Mouse (Mus musculus) kidney, adult 2 months (tissue): Measurements from ENCODE around the gene Wdhd1. TPM values are rescaled to one million over a fixed set of nuclear protein-coding genes. Genes with fewer than 3 reads are reported as not detected.

Experiments used
- DNase-seq: peaks from one replicate; pipeline ENCODE4 v3.0.0; 2021
- H3K27ac ChIP-seq: fragments of 200-500 bp; 2 replicates; pipeline ENCODE4 v1.5.1; 2012; ENCODE audit warnings: low read depth, low read length, control low read depth, inconsistent platforms; ENCODE audit not compliant: insufficient read depth
- H3K27me3 ChIP-seq: fragments of 200-500 bp; replicated peaks from 2 replicates; pipeline ENCODE4 v1.6.1; 2012; ENCODE audit warnings: mild to moderate bottlenecking, moderate library complexity, low read length, inconsistent platforms; ENCODE audit not compliant: control insufficient read depth, insufficient read depth
- H3K36me3 ChIP-seq: fragments of 200-500 bp; 2 replicates; pipeline ENCODE4 v1.6.1; 2012; ENCODE audit warnings: mild to moderate bottlenecking, moderate library complexity, low read length, inconsistent platforms; ENCODE audit not compliant: control insufficient read depth, insufficient read depth
- H3K4me1 ChIP-seq: fragments of 200-500 bp; 2 replicates; pipeline ENCODE4 v1.6.1; 2011; ENCODE audit warnings: low read length; ENCODE audit not compliant: control insufficient read depth, insufficient read depth
- H3K4me3 ChIP-seq: fragments of 200-500 bp; 2 replicates; pipeline ENCODE4 v1.5.1; 2011; ENCODE audit warnings: mild to moderate bottlenecking, low read depth, low read length, control low read depth; ENCODE audit not compliant: insufficient read depth
- CTCF ChIP-seq: fragments of 200-500 bp; conservative IDR thresholded peaks from 2 replicates; pipeline ENCODE4 v1.5.1; 2011; ENCODE audit warnings: low read depth, mild to moderate bottlenecking, control low read depth, low read length, moderate library complexity, mixed read lengths; ENCODE audit not compliant: insufficient read depth, insufficient read length
- POLR2A ChIP-seq: fragments of 200-500 bp; IDR thresholded peaks from one replicate; pipeline ENCODE4 v1.6.1; 2011; ENCODE audit warnings: low read depth, low read length, control low read depth
- WGBS: fragments of 180-500 bp; shearing (Covaris S2); methylation state at CpG from one replicate; pipeline ENCODE4 v1.1.7; 2018; 5-methylcytosine and 5-hydroxymethylcytosine counted together
- polyA plus RNA-seq: library from polyadenylated mRNA; depleted of rRNA; stranded (reverse); fragments of >200 nt; gene quantifications from 2 replicates; pipeline ENCODE4 v1.2.3, GENCODE M21; 2012

Wdhd1 gene
- polyA plus RNA-seq, 1 experiment, result 0.48 TPM

GRCm38 (mm10) chr14:47249839-47250238 is 26.8 kb downstream of the Wdhd1 start:
- TF ChIP-seq POLR2A (no peak), CTCF (no peak; the same call in 1 of the 2 replicates)
- H3K36me3 ChIP-seq, result no peaks in the 10 kb centered on the region
- 74% methylated on average over 6 of the region's 6 CpGs for WGBS
- no peak for DNase-seq
- H3K4me3 ChIP-seq, result no peak overlapping the region
- H3K4me1 ChIP-seq, result no peaks in the 10 kb centered on the region
- H3K27ac ChIP-seq, result no peak overlapping the region
- no peaks in the 10 kb centered on the region for H3K27me3 ChIP-seq

DNA sequence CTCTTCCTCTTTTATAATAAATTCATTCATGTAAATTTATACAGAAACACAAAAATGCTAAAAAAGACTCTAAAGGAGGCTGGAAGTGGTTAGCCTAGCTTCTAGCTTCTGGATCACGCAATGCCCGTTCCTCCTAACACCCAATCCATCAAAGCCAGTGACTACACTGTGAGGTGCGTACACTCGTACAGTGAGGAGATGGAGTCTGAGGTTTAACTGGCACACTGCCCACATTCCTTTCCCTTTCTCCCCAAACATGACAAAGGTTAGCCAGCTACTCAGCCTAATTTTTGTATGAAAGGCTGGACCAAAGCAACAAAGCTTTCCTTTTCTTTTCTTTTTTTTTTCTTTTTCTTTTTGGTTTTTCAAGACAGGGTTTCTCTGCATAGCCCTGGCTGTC is 33.9 kb downstream of the Wdhd1 start:
- DNase-seq, result peak; percentile 27
- no peaks in the 10 kb centered on the region for H3K36me3 ChIP-seq
- H3K4me1 ChIP-seq, result no peaks in the 10 kb centered on the region
- H3K4me3 ChIP-seq, result no peak overlapping the region
- H3K27me3 ChIP-seq, result no peaks in the 10 kb centered on the region
- WGBS, result 39% methylated on average over 4 of the region's 4 CpGs
- H3K27ac ChIP-seq, result no peak overlapping the region
- no peak for TF ChIP-seq POLR2A
- no peak for TF ChIP-seq CTCF

DNA sequence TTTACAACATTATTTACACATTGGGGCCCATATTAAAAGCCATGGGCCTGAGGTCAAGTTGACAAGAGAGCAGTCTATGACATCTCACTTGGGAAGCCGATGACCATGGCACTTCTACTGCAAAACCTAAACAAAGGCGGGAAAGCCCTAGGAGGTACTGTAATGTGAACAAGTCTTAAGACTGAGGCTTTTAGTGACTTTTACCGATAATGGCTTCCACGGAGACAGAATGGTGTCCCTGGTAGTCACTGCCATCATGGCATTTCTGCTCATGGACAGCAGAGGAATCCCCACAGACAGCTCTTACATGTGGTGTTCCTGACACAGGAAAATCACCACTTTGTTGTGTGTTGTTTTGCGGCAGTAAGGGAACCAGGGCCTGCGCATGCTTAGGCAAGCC is 35.6 kb downstream of the Wdhd1 start:
- Histone ChIP-seq H3K27ac (no peak overlapping the region), H3K36me3 (no peaks in the 10 kb centered on the region), H3K27me3 (no peaks in the 10 kb centered on the region), H3K4me1 (no peaks in the 10 kb centered on the region), H3K4me3 (no peak overlapping the region)
- TF ChIP-seq POLR2A, result no peak
- TF ChIP-seq CTCF, result no peak
- DNase-seq, result no peak
- 96% methylated on average over 6 of the region's 6 CpGs for WGBS

- Histone ChIP-seq H3K4me1 (no peaks in the 10 kb centered on the region), H3K27me3 (no peaks in the 10 kb centered on the region), H3K4me3 (no peak overlapping the region), H3K36me3 (no peaks in the 10 kb centered on the region), H3K27ac (no peak overlapping the region)
- WGBS, result 89% methylated on average over 1 of the region's 1 CpGs
- no peak for DNase-seq
- TF ChIP-seq POLR2A (no peak), CTCF (no peak)
Observed at GRCm38 (mm10) chr14:47240600-47240999, 36.1 kb downstream of the Wdhd1 start.

GRCm38 (mm10) chr14:47237286-47237685 is 39.4 kb downstream of the Wdhd1 start:
- no peak overlapping the region for H3K4me3 ChIP-seq
- H3K36me3 ChIP-seq, result no peaks in the 10 kb centered on the region
- 83% methylated on average over 4 of the region's 4 CpGs for WGBS
- H3K27ac ChIP-seq, result no peak overlapping the region
- H3K4me1 ChIP-seq, result no peaks in the 10 kb centered on the region
- DNase-seq, result no peak
- H3K27me3 ChIP-seq, result no peaks in the 10 kb centered on the region
- TF ChIP-seq CTCF (no peak), POLR2A (no peak)

DNA sequence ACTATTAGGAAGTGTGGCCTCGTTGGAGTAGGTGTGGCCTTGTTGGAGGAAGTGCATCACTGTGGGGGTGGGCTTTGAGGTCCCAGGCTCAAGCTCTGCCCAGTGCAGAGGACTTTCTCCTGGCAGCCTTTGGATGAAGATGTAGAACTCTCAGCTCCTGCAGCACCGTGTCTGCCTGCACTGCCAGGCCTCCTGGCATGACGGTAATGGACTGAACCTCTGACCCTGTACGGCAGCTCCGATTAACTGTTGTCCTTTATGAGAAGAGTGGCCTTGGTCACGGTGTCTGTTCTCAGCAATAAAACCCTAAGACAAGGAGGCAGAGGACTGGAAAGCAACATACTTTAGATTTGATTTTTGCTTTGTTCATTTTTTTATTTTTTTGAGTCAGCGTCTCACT is 40.2 kb downstream of the Wdhd1 start:
- H3K27me3 ChIP-seq, result no peaks in the 10 kb centered on the region
- no peaks in the 10 kb centered on the region for H3K4me1 ChIP-seq
- H3K4me3 ChIP-seq, result no peak overlapping the region
- no peaks in the 10 kb centered on the region for H3K36me3 ChIP-seq
- whole genome bisulfite sequencing, result 87% methylated on average over 7 of the region's 7 CpGs
- DNase-seq, result no peak
- TF ChIP-seq CTCF (no peak), POLR2A (no peak)
- no peak overlapping the region for H3K27ac ChIP-seq

- no peaks in the 10 kb centered on the region; the same call in 1 of the 2 replicates for H3K27me3 ChIP-seq
- no peak for DNase-seq
- WGBS, result 82% methylated on average over 5 of the region's 5 CpGs
- TF ChIP-seq POLR2A, result no peak
- no peak for TF ChIP-seq CTCF
- no peak overlapping the region for H3K27ac ChIP-seq
- H3K36me3 ChIP-seq, result no peaks in the 10 kb centered on the region
- no peaks in the 10 kb centered on the region for H3K4me1 ChIP-seq
- H3K4me3 ChIP-seq, result no peak overlapping the region
Observed at GRCm38 (mm10) chr14:47234526-47235250, 42.0 kb downstream of the Wdhd1 start.

- no peaks in the 10 kb centered on the region for H3K4me1 ChIP-seq
- 92% methylated on average over 3 of the region's 3 CpGs for WGBS
- no peaks in the 10 kb centered on the region for H3K36me3 ChIP-seq
- no peaks in the 10 kb centered on the region; the same call in 1 of the 2 replicates for H3K27me3 ChIP-seq
- TF ChIP-seq CTCF (no peak), POLR2A (no peak)
- DNase-seq, result no peak
- H3K4me3 ChIP-seq, result no peak overlapping the region
- H3K27ac ChIP-seq, result no peak overlapping the region
Observed at GRCm38 (mm10) chr14:47234032-47234431, 42.6 kb downstream of the Wdhd1 start.
